Mouse (Mus musculus) left cerebral cortex, postnatal 14 days (tissue): Measurements from ENCODE around the gene Spsb4. TPM values are rescaled to one million over a fixed set of nuclear protein-coding genes. Genes with fewer than 3 reads are reported as not detected.
A peak's percentile ranks its signal among the peaks of the same experiment; 100 is the strongest.

Source experiments
- DNase-seq, 2 experiments: peaks; one replicate each; pipeline ENCODE4 v3.0.0; 2021 to 2022; ENCODE audit warnings: low spot score in 2 of 2, mixed read lengths in 1 of 2
- intact Hi-C: fragments of 180-260 bp; cut with DNase I; formaldehyde crosslinking; loops from one replicate; pipeline ENCODE4 v1.15.1; 2025
- long read RNA-seq, 2 experiments: library from polyadenylated mRNA; stranded (forward); transcript quantifications; one replicate each; pipeline ENCODE4 v2.0.0; 2021
- total RNA-seq, 2 experiments: library from RNA; stranded (reverse); gene quantifications; 2 replicates each; pipeline ENCODE4 v1.2.3; 2021

Gene Spsb4
- total RNA-seq = 1 to 10 TPM; 6.7 to 6.9 TPM
- long read RNA-seq, experiment 1, transcript Spsb4-201 (3 exons, 2,720 nt) = major isoform, 13 of 13 reads
- long read RNA-seq, experiment 1, partial matches to known transcripts = 0 of 13 reads
- long read RNA-seq, experiment 1, other reads (novel, unspliced or antisense) = 0 of 13 reads
- long read RNA-seq, experiment 2, transcript Spsb4-201 (3 exons, 2,720 nt) = major isoform, 16 of 17 reads
- long read RNA-seq, experiment 2, partial matches to known transcripts = 0 of 17 reads
- long read RNA-seq, experiment 2, other reads (novel, unspliced or antisense) = 1 of 17 reads

DNA sequence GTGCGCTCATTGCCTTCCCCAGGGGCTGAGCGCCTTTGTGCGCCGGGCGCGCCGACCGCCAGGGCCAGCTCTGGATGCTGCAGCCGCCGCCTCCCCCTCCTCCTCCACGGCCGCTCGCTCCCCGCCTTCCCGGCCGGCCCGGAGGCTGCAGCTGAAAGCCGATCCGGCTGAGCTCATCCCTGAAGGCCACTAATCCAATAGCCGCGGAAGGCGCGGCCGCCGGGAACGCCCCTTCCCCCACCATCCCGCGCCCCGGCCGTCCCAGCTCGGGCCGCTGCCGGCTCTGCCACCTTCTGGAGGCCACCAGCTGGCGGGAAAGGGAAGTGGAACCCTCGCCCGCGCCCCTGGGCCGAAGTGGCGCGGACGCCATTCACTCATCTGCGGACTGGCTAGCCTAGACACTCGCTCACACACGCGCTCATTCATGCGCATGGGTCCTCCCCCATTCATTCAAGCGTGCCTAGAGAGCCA lies at the start of gene Spsb4:
Gene Spsb4 (minus strand): TSS at position 167 of the 471 bp plus-strand sequence.
- intact Hi-C loops = loop anchor here (1.0 to 5.0 kb wide), 3 partner anchors 49 to 102 kb away; no protein-coding TSS in a partner anchor
- DNase-seq = peak; percentile 70 to 72

DNA sequence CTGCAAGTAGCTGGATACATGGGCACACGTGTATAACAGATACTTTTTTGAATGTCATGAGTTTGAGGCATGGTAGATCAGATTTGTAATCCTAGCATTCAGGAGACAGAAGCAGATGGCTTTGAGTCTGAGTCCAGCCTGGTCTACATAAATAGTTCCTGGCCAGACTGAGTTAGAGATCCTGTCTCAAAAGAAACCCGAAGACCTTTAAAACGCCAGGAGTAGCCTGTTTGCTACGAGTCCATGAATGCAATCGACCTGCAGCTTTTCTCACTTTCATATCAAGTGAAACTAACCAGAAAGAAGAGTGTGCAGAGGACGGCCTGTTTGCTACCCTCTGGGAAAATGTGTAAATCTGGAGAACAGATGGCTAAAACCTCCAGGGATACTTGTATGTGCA lies 49.1 kb upstream of the Spsb4 start:
- intact Hi-C loops = loop anchor here (1.0 to 5.0 kb wide), 3 partner anchors 50 to 151 kb away; partner anchors contain the start of gene Spsb4
- no peak for DNase-seq

DNA sequence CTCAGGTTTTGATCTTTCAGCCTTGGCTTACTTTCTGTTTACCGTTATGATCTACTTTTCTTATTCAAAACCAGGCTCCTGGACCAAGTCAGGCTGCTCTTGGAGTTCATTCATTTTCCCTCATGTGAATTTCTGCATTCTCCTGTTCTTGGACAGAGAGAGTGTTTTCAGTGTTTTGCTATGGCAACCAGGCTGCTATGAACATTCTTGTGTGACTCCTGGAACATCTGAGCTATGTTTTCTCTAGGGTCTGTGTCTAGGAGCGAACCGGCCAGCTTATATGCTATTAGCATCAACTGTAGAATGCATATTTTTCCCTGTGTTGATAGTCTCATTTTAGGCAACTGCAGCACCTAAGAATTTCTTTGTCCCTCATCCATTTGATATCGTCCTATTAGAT lies 47.2 kb upstream of the Spsb4 start:
- intact Hi-C loops = loop anchor here (5.0 kb wide), 1 partner anchor 49 kb away; the partner anchor contains the start of gene Spsb4
- no peak for DNase-seq

DNA sequence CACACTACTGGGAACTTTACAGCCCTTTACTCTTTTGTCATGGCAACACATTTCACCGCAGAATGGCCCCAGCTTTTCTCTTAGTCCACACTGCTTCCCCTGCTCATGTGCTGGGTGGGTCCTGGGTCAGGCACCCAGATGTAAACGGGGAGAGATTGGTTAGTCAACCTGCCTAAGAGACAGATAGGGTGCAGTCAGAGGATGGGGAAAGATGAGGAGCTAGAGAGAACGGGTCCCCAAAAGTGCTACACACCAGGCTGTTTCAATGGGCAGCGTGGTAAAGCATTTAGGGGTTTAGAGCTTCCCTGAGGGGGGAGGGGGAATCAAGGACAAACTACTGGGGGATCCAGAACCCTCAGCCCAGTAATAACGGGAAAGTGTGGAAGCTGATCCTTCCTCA lies 46.6 kb upstream of the Spsb4 start:
- intact Hi-C loops = loop anchor here (5.0 kb wide), 1 partner anchor 48 kb away; the partner anchor contains the start of gene Spsb4
- DNase-seq = no peak

DNA sequence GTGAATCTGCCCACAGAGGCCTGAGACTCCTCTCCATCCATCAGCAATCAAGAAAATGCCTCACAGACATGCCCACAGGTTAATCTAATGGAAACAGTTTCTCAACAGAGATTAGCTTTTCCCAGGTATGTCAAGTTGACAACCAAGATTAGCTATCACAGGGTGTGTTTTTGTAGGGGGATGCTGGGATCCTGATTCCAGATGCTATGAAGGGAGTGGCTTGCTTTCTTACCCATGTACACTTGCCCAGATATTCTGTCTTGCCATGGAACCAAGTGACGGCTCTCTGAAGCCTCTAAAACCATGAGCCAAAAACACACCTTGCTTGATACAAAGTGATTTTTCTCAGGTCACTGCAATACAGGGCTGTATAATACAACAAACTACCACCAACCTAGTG lies 45.5 kb upstream of the Spsb4 start:
- DNase-seq = no peak
- intact Hi-C loops = no loop called here

DNA sequence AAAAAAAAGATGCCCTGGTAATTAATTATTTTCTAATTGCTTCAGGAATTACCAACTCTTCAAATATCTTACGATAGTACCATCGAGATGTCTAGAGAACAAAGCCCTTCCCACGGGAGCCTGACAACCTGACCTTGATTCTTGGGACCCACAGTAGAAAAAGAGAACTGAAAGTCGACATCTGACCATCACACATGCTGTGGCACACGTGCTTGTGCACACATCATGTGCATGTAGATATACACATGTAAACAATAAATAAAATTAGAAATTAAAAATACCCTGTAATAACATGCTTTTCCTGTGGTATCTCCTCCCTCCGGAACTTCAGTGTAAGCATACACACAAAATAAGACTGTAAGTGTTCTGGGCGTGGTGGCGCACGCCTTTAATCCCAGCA lies 43.1 kb upstream of the Spsb4 start:
- intact Hi-C loops = no loop called here
- DNase-seq = no peak

DNA sequence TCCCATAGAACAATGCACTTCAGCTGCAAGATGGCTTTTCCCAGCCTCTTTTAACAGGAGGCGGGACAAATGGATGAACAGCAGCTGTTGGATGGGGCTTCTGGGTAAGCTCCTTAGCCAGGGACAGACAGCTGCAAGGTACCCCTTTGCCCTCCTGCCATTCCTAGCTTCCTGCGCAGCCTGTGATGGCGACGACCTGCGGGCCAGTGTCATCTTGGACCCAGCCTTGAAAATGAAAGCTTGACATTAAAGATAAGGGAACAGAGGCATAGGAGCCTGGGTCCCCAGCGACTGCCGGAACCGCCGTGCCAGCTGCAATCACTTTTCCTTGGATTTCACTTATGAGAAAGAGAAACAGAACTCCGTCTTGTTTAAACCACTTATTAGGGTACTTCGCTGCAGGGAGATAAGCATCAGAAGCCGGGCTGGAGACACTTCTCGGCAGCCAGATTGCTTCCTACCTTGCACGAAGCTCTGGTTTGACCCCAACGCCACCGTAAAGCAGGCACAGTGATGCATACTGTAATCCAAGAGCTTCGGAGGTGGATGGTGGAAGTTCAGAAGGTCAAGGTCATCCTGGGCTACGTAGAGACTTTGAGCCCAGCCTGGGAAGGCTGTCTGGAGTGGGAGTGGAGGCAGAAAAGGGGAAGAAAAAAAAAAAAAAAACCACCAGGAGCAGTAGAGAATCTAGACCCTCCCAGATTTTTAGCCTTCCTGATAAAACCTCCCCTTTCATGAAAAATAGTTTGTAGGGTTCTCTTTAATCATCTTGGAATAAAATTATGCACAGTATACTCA lies 38.1 kb upstream of the Spsb4 start:
- intact Hi-C loops = no loop called here
- no peak for DNase-seq

DNA sequence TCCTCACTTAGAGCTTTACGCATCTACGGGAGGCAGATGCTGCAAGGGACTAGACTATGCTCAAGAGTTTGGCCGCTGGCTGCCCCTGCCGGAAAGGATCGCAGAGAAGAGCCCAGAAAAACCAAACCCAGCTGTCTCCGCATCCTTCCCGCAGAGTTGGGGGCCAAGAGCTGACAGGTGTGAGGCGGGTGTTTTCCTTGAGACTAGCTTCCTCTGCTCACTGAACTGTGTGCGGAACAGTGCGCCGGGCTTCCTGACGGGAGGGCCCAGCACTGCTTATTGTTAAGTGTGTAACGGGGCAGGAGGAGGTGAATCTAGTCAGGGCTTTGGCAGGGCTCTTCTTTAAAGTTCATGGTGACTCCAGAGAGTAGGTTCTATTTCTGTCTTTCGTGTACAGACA lies 37.3 kb upstream of the Spsb4 start:
- no peak for DNase-seq

DNA sequence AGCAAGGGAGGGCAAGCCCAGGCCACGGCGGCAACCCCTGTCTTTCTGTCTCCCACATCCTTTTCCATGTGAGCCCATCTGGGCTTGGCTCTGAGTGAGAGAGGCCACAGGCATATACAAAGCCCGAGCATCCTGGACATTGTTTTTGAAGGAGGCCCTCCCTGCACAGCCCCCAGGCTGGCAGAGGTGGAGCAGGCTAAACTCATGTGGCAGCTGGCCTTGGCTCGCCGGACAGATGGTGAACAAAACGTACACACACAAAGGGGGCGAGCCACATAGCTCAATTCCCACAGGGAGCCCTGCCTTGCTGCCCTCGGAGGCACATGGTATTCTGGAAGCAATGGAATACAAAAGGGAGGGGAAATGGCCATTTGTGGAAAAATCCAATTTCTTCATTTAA lies 32.5 kb upstream of the Spsb4 start:
- intact Hi-C loops = no loop called here
- no peak for DNase-seq

More for the DNA sequence above, 37.3 kb upstream of the Spsb4 start:
- intact Hi-C loops = no loop called here

DNA sequence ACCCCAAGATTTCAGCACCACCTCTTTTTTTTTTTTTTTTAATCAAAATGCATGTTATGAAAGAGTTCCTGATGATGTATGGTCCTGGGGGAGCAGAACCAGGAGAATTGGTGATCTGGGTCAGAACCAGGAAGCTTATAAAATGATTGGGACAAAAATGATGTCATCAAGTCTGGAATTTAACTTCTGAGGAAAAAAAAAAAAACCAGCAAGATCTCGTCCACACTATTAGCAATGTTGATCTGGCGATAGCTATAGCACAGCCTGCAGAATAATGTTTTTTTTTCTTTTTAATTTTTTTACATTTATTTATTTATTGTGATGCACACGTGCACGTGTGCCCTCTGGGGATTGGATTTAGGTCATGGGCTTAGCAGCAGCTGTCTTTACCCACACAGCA lies 27.6 kb upstream of the Spsb4 start:
- no peak for DNase-seq
- intact Hi-C loops = no loop called here

DNA sequence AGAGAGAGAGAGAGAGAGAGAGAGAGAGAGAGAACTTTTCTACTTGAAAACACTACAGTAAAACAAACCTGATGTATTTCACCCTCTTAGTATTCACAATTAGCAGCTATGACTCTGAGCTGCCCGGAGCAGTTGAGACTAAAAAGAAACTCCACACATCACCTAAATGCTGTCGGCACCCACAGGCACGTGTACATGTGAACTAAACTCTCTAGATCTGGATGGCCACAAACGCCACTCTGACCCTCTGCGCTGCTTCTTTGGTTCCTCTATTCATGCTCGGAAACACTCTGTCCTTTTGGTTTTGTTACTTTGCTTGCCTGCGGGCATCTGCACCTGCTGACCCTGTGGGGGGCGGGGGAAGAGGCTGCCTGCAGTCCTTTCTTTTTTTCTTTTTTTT lies 23.0 kb upstream of the Spsb4 start:
- intact Hi-C loops = no loop called here
- DNase-seq = no peak

DNA sequence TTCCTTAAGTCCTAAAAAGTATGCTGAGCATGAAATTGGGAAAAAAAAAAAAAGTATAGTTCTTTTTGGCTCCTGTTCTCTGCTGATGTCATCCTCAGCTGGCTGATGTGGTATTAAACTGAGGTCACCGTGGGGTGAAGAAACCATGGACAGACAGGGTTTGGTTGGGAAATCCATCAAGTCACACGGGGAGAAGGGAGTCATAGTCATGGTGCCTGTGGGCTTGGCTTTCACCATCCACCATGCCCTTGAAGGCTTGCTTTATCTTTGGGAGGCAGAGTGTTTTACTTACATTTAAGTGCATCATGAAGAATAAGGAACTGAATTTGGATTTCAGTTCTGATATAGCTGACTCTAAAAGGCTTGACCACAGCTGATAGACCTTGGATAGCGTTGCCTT lies 19.4 kb upstream of the Spsb4 start:
- intact Hi-C loops = no loop called here

DNA sequence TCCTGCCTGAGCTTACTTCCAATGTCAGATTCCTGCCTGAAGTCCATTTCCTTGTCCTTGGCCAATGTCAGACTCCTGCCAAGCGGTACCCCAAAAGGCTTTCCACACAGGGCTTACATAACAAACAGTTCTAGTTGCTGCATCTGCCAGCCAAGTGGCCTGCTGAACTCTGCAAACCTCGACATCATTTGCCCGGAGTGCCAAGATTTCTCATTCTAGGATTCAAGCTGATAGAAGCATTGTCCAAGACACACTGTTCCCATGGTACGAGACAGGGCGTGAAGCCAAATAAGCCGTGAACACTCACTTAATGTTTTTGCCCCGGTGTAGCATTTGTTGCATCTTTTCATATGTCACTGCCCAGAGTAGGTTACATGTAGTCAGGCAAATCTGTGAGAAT lies 18.0 kb upstream of the Spsb4 start:
- intact Hi-C loops = no loop called here
- DNase-seq = no peak

More for the DNA sequence above, 19.4 kb upstream of the Spsb4 start:
- no peak for DNase-seq

DNA sequence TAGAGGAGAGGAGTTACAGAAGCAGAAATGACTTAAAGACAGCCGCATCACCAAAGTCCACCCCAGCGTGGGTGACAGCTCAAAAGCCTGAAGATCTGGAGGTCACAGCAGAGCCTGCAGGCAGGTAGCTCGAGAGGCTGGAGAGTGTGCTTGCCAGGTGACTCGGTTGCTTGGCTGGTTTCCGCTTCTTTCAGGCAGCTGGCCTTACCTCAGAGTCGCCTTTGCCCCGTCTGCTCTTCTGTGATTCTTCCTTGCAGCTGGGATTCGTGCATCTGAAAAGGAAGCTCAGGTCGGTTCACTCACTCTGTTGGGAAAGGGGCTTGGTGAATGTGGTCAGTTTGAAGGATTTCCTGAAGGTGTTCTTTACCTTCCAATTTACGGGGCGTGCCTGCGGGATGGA lies 8.7 kb upstream of the Spsb4 start:
- DNase-seq = no peak
- intact Hi-C loops = no loop called here

DNA sequence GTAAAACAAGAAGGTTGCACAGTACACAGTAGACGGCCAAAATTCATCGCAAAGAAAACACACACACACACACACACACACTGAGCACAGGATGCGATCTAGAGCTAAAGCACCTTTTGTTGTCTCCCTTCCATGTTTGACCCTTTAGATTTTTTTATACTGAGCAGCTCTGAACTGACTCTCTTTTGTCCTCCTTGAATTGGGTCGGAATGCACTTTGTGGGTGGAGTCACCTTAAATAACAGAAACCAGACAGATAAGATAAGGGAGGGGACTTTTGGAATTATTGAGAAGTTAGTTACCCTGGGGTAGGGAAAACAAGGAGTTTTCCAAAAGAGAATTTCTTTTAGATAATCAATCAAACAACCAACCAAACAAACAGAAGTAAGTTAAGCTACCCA lies 7.4 kb upstream of the Spsb4 start:
- intact Hi-C loops = no loop called here
- no peak for DNase-seq

DNA sequence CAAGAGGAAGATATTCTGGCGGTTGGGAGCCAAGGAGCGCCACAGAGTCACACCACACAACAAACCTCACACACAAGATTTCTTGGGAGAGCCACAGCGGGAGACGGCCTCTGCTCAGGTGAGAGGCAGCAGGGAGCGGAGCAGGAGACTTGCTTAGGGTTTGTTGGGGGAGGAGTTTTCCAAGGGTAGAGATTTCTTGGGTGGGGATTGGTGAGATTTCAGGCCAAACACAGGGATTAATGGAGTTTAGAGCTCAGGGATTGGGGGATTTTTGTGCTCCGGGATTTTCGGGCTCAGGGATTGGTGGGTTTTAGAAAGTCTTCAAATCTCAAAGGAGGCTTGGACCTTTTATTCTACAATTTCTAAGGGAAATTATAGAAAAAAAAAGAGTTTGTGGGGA lies 5.8 kb upstream of the Spsb4 start:
- no peak for DNase-seq
- intact Hi-C loops = no loop called here

DNA sequence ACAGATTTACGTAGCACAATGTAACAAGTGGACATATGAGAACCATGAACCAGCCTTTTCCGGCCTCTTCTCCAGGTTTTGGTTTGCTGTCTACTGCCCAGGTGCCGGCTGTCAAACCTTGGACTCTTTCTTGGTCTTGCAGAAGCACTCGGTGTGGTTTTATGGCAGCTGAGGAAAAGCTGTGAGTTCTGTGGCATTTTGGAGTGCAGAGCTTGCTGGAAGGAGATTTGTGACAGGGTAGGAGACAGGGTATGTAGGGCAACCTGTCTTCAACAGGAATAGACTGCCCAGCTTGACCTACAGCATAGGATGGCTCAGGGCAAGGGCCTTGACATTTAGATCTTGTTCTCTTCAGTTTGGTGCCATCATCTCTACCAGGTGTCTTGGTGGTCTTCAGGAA lies 4.3 kb upstream of the Spsb4 start:
- DNase-seq = no peak
- intact Hi-C loops = no loop called here

DNA sequence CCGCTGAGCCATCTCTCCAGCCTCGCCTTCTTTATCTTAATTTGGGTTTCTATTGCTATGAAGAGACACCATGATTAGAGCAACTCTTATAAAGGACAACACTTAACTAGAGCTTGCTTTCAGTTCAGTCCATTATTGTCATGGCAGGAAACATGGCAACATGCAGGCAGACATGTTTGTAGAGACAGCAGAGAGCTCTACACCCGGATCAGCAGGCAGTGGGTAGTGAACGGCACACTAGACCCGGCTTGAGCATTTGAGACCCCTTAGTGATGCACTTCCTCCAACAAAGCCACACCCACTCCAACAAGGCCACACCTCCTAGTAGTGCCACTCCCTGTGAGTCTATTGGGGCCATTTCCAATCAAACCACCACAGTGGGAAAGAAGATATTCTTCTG lies 3.7 kb upstream of the Spsb4 start:
- intact Hi-C loops = no loop called here
- DNase-seq = no peak

DNA sequence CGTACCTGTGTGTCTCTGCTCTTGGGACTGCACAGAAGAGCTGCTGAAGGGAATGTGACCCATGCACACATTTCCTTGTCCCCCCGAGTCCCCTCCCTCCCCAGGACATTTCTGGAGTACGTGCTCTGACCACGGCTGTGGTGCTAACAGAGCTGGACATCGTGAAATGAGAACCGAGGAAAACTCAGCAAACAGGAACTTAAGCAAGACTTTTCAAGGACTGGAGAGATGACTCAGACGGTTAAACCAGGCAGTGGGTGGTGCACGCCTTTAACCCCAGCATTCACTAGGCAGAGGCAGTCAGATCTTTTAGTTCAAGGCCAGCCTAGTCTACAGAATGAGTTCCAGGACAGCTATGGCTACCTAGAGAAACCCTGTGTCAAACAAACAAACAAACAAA lies 1.5 kb upstream of the Spsb4 start:
- DNase-seq = no peak
- intact Hi-C loops = no loop called here

DNA sequence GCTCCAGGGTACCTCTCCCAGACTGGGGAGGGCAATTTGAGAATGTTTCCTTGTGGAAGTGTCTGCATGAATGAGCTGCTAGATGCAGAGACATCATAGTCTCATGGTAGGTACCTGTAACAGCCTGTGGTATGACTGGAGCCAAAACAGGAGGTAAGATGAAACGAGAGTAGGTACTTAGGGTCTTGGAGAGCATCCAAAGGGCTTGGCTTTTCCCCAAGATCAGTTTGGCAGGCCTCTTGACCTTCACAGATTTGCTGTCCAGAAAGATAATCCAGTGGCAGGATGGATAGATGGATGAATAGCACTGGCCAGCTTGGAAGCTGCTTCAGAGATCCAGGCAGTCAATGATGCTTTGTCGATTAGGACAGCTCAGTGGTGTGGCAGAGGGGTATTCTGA lies 1.0 kb upstream of the Spsb4 start:
- intact Hi-C loops = loop anchor here (5.0 kb wide), 2 partner anchors 48 to 57 kb away; no protein-coding TSS in a partner anchor
- DNase-seq = no peak

DNA sequence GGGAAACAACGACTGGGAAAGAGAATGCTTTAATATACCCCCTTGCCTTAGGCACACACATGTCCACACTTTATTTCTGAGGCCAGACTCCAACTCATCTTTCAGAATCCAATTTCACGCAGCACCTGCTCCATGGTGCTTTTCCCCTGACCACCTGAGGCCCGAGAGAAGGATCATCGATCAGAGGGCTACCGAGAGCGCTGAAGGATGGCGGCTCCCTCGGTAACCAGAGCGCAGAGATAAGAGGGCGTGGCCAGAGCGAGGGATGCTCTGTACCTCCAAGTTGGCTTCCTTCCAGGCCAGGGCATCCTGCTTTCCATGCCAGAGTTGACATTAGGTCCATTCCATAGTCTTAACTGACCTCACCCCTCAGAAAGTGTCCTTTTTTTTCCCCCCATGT lies 588 bp upstream of the Spsb4 start:
- no peak for DNase-seq

More for the DNA sequence above, 588 bp upstream of the Spsb4 start:
- intact Hi-C loops = loop anchor here (5.0 kb wide), 2 partner anchors 48 to 57 kb away; no protein-coding TSS in a partner anchor
